Mouse (Mus musculus) heart, adult 2 months (tissue): Measurements from ENCODE around the gene Resf1.

Experiments
- CTCF ChIP-seq: fragments of 200-600 bp; IDR thresholded peaks from 2 replicates; pipeline ENCODE4 v1.8.1; 2022; ENCODE audit warnings: antibody characterized with exemption, mild to moderate bottlenecking, moderate library complexity
- EP300 ChIP-seq: fragments of 200-500 bp; IDR thresholded peaks from 2 replicates; pipeline ENCODE4 v1.6.1; 2011; ENCODE audit warnings: low read depth, low read length, control low read depth; ENCODE audit not compliant: insufficient read depth
- POLR2A ChIP-seq: fragments of 200-500 bp; IDR thresholded peaks from 2 replicates; pipeline ENCODE4 v1.6.1; 2011; ENCODE audit warnings: mild to moderate bottlenecking, low read depth, low read length, control low read depth; ENCODE audit not compliant: insufficient read depth

DNA sequence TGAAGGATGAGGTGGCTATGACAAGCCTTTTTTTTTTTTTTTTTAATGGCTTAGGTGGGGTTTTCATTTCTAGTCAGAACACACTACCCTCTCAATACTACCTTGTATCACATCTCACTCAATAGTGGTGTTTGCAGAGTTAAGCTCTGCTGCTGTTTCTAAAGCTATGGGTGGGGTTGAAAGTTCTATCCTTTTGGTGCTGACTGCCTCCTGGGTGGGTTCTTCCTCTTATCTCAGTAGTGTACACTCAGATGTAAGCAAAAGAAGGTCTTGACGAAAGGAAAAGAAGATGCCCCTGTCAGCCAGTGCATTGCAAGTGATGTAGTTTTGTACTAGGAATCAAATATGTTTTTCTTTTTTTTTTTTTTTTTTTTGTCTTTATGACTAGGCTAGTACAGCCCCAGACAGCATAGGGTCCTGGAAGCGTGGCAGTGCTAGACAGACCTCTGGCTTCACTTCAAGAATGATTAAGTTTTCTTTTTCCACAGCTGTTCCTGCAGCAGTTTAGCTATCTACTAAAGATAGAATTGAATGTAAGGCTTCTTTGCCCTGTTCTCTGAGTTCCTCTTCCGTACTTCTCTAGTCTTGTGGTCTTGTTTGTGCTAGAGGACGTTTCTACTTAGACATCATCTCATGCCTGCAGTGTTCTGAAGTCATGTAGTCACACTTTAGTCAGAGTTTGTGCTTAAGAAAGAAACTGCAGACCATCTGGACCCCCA lies 14.5 kb downstream of the Resf1 start:
- TF ChIP-seq CTCF (no peak), POLR2A (no peak), EP300 (no peak)
